25 mouse cellular contexts compared by ENCODE assay signal in the genomic region with DNA sequence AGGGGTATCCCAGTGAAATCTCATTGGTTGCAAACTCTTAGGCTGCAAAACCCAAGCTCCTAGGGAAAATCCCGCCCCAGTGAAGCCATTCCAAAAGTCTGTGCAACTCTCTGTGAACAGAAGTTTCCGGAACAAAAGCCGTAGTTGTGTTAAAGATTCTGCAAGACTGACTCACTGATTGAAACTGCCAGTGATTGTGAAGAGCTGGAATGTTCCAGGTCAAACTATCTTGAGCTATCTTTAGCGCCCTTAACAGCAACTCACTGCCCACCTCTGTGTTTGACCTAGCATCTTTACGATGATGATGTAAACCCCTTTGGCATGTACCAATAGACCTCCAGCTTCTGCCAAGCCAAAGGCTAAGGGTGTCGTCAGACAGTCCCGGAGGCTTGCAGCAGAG. TPM values are rescaled to one million over a fixed set of nuclear protein-coding genes. Genes with fewer than 3 reads are reported as not detected.
DNase-seq lines count a peak whose midpoint lies in the region; ATAC-seq lines count a peak whose summit lies in the region.
"Had no signal": no experiment of that assay in that cellular context is flagged by ENCODE, and none has a peak within 500 bp of the region (broad histone marks: within the 10 kb centered on the region; RNA-seq: fewer than 3 reads in every experiment).

No protein-coding gene starts in this region.

- ATAC-seq in heart, embryonic 11.5 days (replicated peaks; ENCODE audit: insufficient number of reproducible peaks, low FRiP score, low TSS enrichment) = no peak
- no peak for ATAC-seq in activated CD4-positive, CD25-positive, alpha-beta regulatory T cell, adult 4 months
- ATAC-seq: forebrain, embryonic 14.5 days had no signal

- H3K27ac ChIP-seq in heart, embryonic 11.5 days (ENCODE audit: low read depth, low read length) = no peak overlapping the region
- H3K27ac ChIP-seq: embryonic facial prominence, embryonic 13.5 days; hindbrain, embryonic 15.5 days; kidney, postnatal 0 days; limb, embryonic 13.5 days; liver, embryonic 13.5 days; stomach, postnatal 0 days had no signal

- DNase-seq in heart, adult 11 months = peak; percentile 86
- DNase-seq in lung, adult 18-20 months = peak; percentile 4 to 5
- no peak for DNase-seq in lung, postnatal 4 days
- DNase-seq in adipocyte (ENCODE audit: low spot score) = peak; percentile 2
- no peak for DNase-seq in right cerebral cortex, postnatal 25 days
- DNase-seq: adrenal gland, postnatal 14 days; B cell, adult 2 months; cerebellum, adult 8-10 months; cerebellum, postnatal 36 days; embryo, embryonic 11 days; gastrocnemius, postnatal 14 days; kidney, adult 2 months; layer of hippocampus, adult 9-11 months; liver, embryonic 13.5 days; lung, embryonic 14.5 days had no signal

- no peaks in the 10 kb centered on the region for H3K9me3 ChIP-seq in heart, embryonic 11.5 days (replicated peaks; ENCODE audit: control insufficient read depth, low read length)
- H3K9me3 ChIP-seq: embryonic facial prominence, embryonic 13.5 days; hindbrain, embryonic 15.5 days; limb, embryonic 13.5 days; liver, embryonic 13.5 days had no signal

- H3K9ac ChIP-seq in heart, embryonic 11.5 days (ENCODE audit: low read depth, low read length) = no peak overlapping the region
- H3K9ac ChIP-seq: embryonic facial prominence, embryonic 13.5 days; hindbrain, embryonic 15.5 days; limb, embryonic 13.5 days; liver, embryonic 13.5 days; lung, embryonic 14.5 days had no signal

- H3K4me3 ChIP-seq in heart, embryonic 11.5 days (ENCODE audit: low read depth, low read length) = no peak overlapping the region
- H3K4me3 ChIP-seq: embryonic facial prominence, embryonic 13.5 days; hindbrain, embryonic 15.5 days; limb, embryonic 13.5 days; liver, embryonic 13.5 days had no signal

- no peaks in the 10 kb centered on the region for H3K36me3 ChIP-seq in heart, embryonic 11.5 days (ENCODE audit: control insufficient read depth, insufficient read depth, low read length)
- H3K36me3 ChIP-seq: embryonic facial prominence, embryonic 13.5 days; G1E; hindbrain, embryonic 15.5 days; limb, embryonic 13.5 days; liver, embryonic 13.5 days had no signal

- H3K27me3 ChIP-seq in heart, embryonic 11.5 days (ENCODE audit: control insufficient read depth, insufficient read depth, low read length) = no peaks in the 10 kb centered on the region; the same call in 1 of the 2 replicates
- H3K27me3 ChIP-seq: hindbrain, embryonic 15.5 days; liver, embryonic 13.5 days had no signal

- no peaks in the 10 kb centered on the region for H3K4me1 ChIP-seq in heart, embryonic 11.5 days (ENCODE audit: control insufficient read depth, insufficient read depth, low read length)
- H3K4me1 ChIP-seq: limb, embryonic 13.5 days; liver, embryonic 13.5 days had no signal

- H3K4me2 ChIP-seq in heart, embryonic 11.5 days = no peak overlapping the region
- H3K4me2 ChIP-seq: embryonic facial prominence, embryonic 13.5 days; hindbrain, embryonic 15.5 days; limb, embryonic 13.5 days; liver, embryonic 13.5 days; lung, embryonic 14.5 days; midbrain, embryonic 11.5 days had no signal

- 42% methylated on average over 7 of the region's 7 CpGs for WGBS in heart, embryonic 11.5 days (ENCODE audit: insufficient replicate concordance)

RNA-seq across cellular contexts. Expression of a gene that starts 31.3 kb away (rescaled TPM):
- polyA plus RNA-seq in heart, embryonic 11.5 days (2014; fragmentation: Nextera tagmentation; extraction: Ambion mirVana) = 0.10 TPM in 1 of 2 replicates, not detected in the other
- not detected for polyA plus RNA-seq in activated CD4-positive, CD25-positive, alpha-beta regulatory T cell, adult 4 months (2017; shearing (Covaris generic))
- polyA plus RNA-seq: G1E had no signal

Comparison
In these comparisons a context has a peak if more than half of its experiments do, and no peak if none do; other contexts are left out.
1. DNase-seq: peak in heart, adult 11 months (single experiment), lung, adult 18-20 months (2 of 2) and adipocyte (single experiment); none in lung, postnatal 4 days (0 of 2) and right cerebral cortex, postnatal 25 days (single experiment).